Mouse (Mus musculus) left cerebral cortex, adult 18-20 months (tissue): ENCODE measurements at regions not wholly inside any gene's neighbourhood (a gene's known extent, or its start where the extent isn't known, plus 50 kb on each side); places are given as distances from the start of the nearest gene placed in this dataset.

Experiments used
- DNase-seq, 2 experiments: peaks; one replicate each; pipeline ENCODE4 v3.0.0; 2021 to 2022; ENCODE audit warnings: low spot score in 2 of 2, mixed read lengths in 1 of 2

DNA sequence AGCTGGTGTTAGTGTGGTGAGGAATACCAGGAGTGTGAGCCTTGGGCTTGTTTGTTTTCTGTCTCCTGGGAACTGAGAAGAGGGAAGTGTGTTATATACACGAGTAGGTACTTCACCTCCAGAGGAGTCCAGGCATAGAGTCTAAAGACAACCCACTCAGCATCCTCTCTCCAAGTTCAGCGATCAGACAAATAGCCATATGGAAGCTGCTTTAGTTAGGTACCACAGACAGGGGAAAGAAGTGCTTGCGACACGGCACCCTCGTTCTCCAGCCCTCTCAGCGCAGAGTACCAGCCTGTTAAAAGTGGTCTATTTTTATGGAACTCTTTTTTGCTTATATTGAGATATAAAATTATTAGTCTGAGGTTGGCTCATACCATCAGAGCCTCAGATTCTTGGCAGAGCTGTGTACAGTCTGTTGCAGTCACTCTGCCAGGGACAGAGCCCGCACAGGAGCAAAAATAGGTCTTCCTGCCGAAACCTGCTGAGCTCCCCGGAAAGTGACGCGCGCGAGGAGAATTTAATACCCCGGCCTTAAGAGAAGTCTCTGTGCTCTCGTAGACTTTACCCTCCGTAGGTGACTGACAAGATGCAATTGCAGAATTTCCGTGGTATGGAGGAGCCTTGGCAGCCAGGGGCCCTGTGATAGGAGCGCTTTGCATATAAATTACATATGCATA, 175.5 kb downstream of the Vrk1 start:
- peak; percentile 23 to 38 for DNase-seq

DNA sequence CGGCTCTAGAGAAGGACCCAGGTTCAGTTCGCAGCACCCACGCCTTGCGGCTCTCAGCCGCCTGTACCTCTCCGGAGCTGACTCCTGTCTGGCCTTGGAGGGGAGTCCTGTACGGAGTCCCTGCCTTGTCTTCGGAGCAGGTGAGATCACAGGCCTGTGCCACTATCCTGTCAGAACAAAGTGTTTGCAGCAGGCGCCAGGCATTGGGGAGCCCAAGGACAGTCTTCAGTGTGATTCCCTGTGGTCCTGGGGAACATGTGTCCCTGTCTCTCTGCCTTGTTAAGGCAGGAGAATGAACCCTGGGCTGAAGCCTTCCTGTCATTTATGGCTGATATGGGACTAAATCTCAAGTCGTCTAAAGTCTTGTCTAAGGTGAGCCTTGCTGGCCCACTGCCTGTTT, 176.5 kb downstream of the Vrk1 start:
- DNase-seq: no peak

DNA sequence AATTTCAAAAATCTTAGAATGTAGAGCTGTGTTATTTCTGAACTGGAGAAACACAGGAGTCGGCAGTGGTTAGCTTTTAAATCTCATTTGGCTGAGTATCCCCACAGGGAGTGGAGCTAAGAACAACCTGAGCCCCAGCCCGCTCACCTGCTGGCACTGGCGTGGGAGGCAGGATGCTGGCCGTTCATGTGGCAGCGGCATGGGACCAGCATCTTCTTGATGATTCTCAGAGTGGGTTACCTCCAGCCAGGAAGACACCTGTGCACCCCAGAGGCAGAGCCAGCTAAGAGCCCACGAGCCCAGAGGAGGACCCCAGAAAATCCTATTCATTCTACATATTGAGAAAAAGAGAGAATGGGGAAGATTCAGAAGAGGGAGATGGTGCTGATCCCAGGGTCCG, 181.7 kb downstream of the Vrk1 start:
- no peak for DNase-seq

DNA sequence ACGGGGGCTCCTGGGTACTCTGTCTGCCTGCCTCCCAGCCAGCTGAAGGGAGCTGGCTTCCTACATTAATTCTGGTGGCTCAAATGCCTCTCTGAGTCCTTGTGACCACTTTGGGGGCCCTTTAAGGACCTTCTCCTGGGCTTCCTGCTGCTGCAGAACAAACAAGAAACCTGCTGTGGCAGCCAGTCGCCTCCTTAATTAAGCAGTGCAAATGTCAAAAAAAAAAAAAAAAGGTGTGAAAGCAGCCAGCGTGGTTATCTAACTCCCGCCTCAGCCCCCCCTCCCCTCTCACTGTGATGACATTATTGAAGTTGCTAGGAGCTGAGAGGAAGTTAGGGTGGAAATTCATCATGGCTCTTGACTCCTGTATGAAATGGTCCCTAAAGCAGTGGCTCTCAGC, 189.3 kb downstream of the Vrk1 start:
- DNase-seq: no peak

DNA sequence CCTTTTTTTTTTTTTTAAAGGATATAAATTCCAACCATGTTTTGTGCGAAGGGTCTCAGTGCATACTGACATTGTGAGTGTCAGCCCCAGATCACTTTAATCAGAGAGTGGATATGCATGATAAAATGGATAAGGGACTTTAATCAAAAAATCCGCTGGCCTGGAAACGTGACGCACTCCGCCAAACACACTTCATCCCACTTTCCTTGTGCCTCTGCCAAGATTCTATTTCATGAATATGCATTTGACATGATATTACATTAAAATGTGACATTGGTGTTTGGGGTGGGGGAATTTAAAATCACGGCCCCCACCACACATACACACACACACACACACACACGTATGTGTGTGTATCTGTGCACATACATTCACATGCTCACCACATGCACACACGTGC, 193.5 kb downstream of the Vrk1 start:
- DNase-seq: no peak

DNA sequence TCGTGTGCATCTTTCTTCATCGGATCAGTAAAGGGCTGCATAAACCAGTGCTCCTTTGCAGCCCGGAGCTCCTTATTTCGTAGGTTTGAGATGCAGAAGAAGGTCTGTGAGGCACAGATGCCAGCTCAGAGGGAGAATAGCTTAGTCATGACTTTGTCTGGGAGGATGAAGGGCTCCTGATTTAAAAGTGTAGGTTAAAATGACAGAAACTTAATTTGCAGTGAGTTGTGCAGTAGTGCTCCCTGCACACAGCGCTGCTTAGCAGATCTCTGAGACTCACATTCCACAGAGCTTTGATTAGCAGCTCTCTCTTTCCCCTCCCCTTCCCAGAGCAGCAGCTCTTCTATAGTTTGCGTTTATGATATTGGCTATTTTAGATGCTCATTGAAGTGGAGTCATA, 200.9 kb downstream of the Vrk1 start:
- DNase-seq: no peak

DNA sequence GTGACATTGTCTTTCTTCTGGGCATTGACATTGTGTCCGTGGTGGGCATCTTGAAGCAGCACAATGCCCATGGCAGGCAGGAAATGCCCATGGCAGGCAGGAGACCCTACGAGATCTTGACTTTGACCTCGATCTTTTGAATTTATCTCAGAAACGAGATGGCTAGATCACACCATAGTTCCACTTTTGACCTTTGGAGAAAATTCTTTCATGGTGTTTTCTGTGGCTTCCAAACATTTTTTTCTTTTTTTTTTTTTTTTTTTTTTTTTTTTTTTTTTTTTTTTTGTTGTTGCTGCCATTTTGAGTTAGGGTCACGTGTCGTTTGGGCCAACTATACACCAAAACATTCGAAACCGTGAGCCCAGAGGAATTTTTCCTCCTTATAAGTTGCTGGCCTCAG, 201.5 kb downstream of the Vrk1 start:
- DNase-seq: no peak

DNA sequence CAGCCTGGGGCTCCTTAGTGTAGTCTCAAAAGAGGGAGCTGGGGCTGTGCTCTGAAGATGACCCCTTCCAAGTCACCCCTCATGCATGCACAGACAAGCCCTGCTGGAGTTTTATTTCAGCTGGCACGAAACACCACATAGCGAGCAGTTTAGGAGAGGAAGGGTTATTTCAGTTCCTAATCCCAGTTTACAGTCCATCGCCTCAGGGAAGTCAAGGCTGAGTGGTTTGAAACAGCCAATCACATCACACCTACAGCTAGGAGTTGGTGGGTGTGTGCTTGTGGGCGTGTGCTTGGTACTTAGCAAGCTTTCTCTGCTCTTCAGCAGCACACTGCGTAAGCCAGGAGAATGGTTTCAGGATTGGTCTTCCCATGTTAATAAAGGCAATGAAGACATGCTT, 202.4 kb downstream of the Vrk1 start:
- no peak for DNase-seq

DNA sequence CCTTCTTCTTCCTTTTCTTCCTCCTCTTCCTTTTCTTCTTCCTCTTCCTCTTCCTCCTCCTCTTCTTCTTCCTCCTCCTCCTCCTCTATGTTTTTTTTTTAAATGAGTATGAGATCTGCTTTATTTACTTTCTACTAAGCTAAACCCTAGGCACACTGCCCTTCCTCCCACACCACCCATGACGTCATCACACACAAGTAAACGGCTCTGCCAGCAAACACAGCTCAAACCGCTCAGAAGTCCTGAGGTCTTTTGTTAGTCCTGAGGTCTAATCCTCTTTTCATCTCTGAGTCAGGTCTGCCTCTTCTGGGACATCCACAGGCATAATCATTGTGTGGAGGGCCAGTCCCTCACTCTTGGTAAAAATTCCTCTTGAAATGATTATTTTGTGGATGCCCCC, 210.0 kb downstream of the Vrk1 start:
- no peak for DNase-seq

DNA sequence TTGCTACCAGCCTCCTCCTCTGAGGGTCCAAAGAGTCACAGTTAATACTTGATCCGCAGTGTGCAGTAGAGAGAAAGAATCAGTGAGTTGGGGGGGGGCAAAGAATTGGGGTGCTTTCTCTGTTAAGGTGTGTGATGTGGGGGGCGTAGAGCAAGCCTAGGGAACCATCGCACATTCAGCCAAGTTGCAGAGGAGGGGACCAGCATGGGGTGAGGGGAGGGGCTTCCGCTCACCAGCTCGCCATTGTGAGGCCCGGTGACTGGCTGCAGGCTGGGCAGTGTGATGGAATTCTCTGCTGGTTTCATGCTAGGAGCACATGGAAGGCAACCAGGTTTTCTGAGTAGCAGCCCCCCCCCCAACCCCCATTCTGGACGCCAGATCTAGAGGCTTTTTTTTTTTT, 216.2 kb downstream of the Vrk1 start:
- DNase-seq: no peak

DNA sequence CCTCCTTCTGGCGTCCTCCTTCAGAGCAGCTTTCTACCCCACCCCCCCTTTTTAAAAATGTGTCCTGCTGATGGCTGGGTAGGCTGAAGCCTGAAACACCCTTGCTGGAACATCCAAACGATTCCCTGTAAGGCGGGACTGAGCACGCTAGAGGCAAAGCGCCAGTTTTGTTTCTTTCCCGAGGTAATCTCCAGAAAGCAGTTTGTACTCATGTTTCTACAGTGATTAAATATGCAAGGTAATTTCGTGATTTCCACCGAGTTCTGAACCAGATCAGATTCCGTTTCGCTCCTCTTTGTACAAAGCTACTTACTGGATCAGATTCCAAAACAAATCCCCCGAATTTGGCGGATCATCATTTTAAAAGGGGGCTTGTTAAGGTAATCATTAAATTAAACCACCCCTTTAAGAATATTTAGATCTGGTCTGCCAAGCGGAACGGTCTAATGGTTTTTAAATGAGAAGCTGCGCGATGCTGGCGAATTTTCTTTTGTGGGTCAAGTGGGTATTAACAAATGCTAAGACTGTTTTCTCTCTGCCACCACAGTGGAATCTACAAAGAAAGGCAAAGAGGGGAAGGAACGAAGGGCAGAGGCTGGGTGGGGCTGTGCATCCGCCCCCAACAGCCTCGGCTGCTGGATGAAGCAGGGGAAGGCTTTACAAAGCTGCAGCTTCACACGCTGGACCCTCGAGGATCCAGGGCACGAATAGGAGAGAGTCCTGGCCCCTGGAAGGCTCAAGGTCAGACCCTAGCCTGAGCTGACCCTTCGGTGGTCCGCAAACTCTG, 216.9 kb downstream of the Vrk1 start:
- DNase-seq: no peak

DNA sequence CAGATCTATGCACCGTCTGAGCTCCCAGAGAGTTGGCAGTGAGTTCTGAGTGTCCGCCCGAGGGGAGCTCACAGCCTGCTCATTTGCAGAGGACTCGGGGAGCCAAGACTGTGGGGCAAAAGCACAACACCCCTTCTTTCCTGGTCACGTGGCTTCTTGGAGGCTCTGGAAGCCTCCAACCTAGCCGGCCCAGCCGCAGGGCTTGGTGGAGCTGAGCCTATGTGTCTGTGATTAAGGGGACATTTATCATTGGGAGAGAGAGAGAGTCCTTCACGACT, 217.5 kb downstream of the Vrk1 start:
- DNase-seq: no peak

DNA sequence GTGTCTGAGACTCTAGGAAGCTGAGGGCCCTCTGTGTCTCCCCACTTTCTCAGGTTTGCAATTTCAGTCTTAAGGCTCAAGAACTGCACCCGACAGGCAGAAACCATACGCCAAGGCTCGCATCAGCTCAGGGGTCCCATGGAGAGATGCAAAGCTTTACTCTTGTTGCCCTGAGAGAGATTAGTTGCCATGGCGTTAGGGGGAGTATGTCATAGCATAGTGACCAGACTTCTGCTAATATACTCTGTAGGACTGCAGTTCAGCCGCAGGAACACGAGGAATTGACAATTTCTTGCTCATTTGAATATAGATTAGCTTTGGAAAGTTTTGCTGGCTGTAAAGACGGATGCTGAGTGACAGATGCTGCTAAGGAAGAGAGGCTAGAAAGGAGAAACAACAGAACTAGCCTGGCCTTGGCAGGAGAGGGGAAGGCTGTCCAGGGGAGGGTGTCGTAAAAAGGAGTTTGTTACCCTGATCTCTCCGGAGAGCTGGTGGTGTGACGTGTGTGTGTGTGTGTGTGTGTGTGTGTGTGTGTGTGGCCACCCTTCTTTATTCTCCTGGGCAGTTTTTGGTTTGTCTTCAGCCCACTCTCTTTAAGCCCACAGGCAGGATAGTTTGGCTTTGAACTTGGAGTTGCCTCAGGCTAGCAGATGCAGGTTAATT, 235.3 kb downstream of the Vrk1 start:
- no peak for DNase-seq

DNA sequence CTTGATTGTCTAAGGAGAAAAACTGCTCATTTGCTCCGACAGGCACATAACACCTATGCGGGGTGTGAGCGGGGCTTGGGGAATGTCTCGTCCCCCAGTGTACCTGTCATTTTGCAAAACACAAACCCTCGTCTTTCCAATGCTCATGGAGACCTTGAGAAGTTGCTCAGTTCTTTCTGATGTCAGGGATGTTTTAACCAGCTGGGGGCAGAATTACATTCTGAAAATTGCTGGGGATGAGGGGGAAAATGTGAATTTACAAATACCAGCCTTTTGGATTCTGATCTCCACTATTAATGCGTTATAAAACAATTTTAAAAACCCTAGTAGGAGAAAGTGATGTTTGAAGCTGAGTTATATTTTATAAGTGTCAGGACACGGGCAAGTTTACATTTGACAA, 263.6 kb downstream of the Vrk1 start:
- DNase-seq: no peak

DNA sequence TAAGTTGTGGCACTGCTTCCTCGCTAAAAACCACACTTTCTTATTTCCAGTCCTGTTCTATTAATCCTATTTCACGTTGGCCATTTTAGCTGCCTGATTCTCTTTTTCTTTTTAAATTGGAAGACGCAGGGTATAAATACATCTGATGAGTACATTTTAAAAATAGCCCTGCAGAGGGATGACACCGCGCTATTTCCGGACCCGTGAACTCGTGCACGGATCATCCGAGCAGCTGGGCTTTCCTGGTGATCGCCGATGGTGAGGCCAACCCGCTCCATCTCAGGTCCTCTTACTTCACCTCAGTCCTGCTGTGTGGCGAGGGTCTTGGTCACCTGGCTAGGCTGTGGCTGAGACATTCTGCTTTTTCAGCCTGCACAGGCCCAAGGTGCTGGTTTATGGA, 267.9 kb downstream of the Vrk1 start:
- no peak for DNase-seq

DNA sequence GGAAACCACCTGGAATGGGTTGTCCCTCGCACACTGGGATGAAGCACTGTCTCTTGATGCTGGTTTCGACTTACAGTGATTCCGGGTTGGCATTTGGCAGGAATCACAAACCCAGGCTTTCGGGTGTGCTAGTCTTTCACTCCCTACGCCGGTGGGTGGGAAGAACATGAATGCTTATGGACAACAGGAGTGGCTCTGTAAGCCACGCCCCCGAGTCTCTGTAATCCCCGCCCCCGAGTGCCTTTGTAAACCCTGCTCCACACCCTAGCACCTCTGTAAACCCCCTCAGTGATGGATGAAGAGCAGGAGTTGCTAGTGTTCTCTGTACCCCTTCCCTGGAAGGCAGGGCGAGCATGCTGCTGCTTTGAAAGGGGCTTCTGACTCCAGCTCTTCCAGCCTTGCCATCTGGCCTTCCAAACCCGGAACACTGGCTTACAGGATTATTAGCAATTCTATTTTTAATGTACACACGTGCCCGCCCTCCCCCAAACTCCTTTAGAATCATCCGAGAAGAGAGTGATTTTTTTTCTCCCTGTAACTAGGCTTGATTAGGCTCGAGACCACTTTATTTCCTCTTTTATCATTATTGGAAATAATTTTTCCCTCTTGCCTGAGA, 272.6 kb downstream of the Vrk1 start:
- DNase-seq: no peak

DNA sequence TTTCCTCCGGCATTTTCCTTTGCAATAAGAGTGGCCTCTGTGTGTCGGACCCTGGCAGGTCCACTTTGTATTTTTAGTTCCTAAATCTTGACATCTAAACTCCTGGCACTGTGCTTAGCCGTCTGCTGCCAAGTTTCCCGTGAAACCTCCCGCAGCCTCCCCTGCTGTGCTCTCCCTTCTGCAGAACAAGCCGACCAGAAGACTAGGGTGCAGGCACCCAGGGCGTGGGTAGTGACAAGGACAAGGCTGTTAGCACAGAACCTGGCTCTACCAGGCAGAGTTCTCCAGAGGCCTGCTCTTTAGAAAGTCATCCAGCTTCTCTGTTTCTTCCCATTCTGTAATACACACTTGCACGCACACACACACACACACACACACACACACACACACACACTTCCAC, 274.8 kb downstream of the Vrk1 start:
- DNase-seq: peak in 1 of 2 experiments; percentile 41

DNA sequence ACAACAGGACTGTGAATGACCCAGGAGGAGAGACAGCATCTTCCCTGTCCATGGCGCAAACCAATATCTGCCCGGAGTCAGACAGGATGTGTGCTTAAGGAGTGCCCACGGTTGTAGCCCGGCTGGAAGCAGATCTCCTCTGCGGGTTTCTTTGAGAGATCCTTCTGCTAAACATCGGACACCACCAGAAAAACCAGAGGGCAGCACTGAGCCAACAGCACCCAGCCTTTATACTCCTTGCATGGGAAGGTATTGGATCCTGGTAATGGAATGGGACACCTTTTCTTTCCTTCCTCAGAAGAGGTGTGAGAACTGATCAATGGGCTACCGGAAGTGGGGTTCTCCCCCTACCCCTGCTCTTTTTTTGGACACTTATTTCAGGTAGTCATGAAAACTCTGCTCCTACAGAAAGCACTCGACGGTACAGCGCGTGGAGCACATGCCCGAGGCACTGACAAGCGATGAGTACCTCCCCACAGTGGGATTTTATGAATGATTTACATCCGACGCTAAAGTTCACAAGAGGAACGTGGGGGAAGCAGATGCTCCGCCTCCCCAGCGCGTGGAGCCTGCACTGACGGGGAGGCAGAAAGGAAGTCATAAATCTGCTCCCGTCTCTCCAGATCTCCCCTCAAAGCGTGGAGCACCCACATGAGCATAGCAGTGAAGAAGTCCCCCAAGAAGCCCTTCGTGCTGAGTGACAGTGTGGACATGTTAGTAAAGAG, 278.9 kb downstream of the Vrk1 start:
- no peak for DNase-seq

DNA sequence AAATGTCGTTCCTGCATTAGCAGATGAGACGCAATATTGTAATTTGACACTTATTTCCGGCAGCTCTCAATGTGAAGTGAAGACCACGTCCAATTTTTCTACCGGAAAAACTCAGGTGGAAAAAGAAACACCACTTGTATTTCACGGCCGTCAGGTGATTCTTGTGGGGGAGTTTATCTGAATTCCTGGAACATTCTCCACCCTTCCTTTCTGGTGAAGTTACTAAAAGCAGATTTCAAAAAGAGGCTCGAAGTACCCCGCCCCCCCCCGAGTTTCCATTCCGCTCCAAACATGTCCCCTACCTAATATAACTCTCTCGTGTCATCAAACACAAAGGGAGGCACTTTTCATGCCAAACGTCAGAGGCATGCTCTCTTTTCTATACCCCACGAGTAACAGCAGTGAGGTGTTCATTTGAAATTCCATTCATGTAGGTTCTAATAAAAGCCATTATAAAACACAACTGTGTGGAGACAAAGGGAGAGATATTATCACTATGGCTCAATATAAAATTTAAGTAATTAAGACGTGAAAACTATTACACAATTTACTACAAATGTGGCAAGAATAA, 281.5 kb downstream of the Vrk1 start:
- DNase-seq: no peak

DNA sequence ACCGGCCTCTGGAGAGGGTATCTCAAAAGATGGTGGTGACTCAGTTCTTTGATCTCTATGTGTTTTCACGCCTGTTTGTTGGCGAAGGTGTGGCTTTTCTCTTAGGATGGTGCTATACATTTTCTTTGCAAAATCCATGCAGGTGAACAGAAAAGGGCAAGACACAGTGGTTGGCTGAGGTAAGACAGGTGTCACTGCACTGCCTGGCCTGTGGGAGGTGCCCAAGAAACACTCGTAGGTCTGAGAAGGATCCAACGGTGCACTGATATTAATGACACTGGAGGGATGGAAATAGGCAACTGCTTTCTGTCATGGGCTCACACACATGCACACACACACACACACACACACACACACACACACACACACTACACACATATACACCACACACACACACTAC, 283.1 kb downstream of the Vrk1 start:
- no peak for DNase-seq

DNA sequence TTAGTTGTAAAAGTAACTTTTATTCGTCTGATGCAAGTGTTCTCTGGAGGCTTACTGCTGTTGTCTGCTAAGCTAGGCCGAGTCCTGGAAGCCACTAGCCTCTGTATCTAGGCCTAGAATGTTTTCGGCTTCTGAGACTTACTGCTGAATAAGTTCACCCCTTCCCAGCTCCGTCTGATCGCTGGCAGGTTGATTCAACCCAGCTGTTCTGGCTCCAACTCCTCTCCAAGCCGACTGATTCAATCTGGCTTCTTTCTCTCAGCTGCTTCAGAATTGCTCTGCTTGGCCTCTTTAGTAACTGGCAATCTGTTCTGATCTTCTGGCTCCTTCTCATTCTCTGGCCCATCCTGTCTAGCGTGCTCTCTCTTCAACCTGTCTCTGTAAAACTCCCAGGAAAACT, 285.6 kb downstream of the Vrk1 start:
- DNase-seq: no peak
